Mouse (Mus musculus) embryo, embryonic 11.5 days (tissue): ENCODE data around the gene Pomgnt1.

Experiments
- DNase-seq: peaks from one replicate; pipeline ENCODE4 v3.0.0-alpha.2; 2012; ENCODE audit warnings: low read depth, low spot score

Gene Pomgnt1

GRCm38 (mm10) chr4:116173072-116173471 is 49.4 kb downstream of the Pomgnt1 start, which contains the start of the genes 1700042G07Rik and Gm49337:
TSS of gene 1700042G07Rik (plus strand) at chr4:116173372.
TSS of gene Gm49337 (plus strand) at chr4:116173384.
- no peak for DNase-seq

- DNase-seq, result no peak
Observed at GRCm38 (mm10) chr4:116173752-116174151, 50.1 kb downstream of the Pomgnt1 start.

DNA sequence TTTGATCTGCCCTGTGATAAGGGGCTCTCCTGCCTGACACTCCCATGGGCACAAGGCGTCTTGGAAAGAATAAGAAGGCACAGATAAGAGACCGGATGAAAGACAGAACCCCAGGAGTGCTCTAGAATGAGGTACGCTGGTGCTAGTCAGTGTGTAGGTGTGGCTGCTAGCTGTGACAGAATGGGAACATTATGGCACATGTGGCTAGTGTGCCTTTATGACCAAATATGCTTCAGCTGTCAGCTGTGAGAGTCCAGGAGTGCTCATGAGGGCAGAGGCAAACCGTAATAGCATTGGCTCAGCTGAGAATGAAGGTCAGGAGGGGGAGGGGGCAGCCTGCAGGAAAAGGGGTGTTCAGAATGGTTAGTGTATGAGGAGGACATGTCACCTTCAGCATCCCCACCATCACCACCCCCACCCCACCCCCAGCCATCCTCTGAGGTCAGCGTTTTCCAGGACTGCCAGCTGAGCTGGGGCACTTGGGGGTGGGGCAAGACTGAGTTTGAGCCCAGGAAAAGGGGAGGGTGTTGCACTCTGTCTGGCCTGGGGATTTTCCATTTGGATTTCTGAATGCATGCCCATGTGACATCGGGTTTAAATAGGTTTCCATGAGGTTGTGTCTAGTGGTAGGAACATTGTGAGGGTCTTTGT is 51.0 kb downstream of the Pomgnt1 start:
- DNase-seq, result no peak

GRCm38 (mm10) chr4:116175136-116175535 is 51.5 kb downstream of the Pomgnt1 start:
- no peak for DNase-seq

DNA sequence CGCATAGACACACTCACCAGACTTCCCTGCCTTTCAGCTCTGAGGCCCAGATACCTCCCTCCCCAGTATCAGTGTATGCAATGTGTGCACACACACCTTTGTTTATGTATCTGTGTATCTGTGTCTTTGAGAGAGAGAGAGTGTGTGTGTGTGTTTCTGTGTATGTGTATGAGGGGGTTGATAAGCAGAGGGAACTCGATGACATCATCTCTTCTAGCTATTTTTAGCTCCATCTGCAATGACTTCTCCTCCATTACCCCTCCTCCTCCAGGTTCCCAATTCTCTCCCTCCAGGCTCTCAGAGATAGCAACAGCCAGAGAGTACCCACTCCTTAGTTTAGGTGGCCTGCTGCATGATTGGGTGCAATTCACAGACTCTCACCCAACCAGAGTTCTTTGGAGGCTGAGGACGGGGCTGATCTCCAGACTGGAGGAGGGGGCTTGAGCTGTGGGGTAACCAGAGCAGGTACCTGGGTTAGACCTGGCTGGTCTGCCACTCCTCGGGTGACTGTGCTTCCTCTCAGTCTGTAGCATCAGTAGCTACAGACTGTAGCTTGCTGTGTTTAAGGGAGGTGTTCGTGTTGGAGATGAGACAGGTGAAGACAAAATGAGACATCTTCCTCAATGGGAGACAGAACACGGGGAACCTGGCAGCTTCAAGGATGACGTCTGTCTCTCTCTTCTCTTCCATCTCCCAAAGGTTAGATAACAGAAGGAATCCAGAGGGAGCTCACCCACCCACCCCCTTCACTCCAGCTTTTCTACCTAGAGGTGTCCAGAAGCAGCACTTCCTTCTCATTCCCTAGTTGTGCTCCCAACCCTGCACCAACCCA is 52.3 kb downstream of the Pomgnt1 start:
- DNase-seq, result no peak

DNA sequence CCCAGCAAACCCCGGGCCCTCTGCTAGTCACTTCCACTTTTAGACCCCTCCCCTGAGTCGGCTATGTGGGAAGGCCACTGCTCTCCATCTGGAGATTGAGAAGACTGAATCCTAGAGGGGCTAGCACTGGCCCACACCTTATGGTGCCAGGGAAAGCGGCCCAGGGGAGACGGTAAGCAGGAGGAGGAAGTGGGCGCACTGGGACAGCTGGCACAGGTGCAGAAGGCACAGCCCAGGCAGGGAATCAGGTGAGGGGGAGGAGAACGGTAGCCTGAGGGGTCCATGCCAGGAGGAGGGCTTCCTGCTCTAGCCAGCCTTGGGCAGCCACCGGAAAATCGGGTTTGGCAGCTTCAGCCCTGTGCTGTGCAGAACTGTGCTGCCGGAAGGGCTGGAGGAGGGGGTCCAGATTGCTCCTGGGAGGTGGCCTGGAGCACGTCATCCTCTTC is 52.9 kb downstream of the Pomgnt1 start:
- DNase-seq, result no peak

DNA sequence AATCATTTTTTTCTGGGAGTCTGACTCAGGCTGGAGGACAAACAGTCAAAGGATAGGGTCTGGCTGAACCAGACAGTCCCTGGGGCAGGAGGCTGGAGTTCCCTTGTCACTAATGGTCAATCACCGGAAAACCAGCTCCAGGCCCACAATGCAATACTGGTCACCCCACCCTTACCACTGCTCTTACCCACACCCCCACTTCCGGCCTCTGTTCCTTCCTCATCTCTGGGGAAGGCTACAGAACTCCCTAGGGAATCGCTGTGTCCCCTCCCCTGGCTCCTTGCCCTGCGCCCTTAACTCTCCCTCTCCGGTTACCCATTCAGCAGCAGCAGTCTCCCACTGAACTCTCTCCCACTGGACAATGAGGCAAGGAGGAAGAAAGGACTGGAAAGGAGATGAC is 53.5 kb downstream of the Pomgnt1 start:
- no peak for DNase-seq

DNA sequence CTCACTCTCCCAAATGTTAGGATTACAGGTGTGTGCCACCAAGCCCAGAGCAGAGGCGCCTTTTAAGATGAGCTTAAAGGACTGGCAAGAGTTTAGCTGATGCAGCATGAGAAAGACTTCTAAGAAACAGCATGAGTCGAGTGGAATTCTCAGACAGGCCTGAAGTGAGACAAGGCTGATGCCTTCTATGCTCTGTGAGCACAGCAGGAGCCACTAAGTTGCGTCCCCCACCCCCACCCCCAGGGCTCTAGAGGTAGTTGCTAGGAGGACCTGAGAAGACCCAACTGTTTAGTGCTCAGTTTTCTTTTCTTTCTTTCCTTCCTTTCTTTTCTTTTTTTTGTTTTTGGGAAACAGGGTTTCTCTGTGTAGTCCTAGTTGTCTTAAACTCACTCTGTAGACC is 58.4 kb downstream of the Pomgnt1 start:
- no peak for DNase-seq

- DNase-seq, result peak; percentile 14
Observed at GRCm38 (mm10) chr4:116182745-116183144, 59.1 kb downstream of the Pomgnt1 start.

- DNase-seq, result no peak
Observed at GRCm38 (mm10) chr4:116185083-116185482, 61.4 kb downstream of the Pomgnt1 start.

- DNase-seq, result no peak
Observed at GRCm38 (mm10) chr4:116192286-116192835, 68.7 kb downstream of the Pomgnt1 start.

GRCm38 (mm10) chr4:116193583-116194383 is 70.1 kb downstream of the Pomgnt1 start:
- DNase-seq, result no peak

GRCm38 (mm10) chr4:116198422-116198821 is 74.8 kb downstream of the Pomgnt1 start:
- no peak for DNase-seq

- no peak for DNase-seq
Observed at GRCm38 (mm10) chr4:116204422-116204821, 80.8 kb downstream of the Pomgnt1 start.

- no peak for DNase-seq
Observed at GRCm38 (mm10) chr4:116206531-116206930, 82.9 kb downstream of the Pomgnt1 start.

DNA sequence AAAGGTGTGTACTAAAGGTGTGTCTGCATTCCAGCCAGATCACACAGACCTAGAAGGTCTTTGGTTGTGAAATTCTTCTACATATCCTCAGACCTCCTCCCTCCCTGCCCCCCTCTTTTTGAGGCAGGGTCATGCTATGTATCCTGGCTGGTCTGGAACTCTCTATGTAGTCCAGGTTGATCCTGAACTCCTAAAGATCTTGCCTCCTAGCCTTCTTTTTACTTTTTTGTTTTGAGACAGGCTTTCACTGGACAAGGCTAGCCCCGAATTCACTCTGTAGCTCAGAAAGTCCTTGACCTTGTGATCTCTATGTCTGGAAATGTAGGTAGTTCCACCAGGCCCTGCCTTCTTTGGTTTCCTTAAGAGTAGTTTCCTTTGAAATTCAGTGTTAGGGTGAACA is 85.3 kb downstream of the Pomgnt1 start:
- DNase-seq, result no peak
